In the genomic region with DNA sequence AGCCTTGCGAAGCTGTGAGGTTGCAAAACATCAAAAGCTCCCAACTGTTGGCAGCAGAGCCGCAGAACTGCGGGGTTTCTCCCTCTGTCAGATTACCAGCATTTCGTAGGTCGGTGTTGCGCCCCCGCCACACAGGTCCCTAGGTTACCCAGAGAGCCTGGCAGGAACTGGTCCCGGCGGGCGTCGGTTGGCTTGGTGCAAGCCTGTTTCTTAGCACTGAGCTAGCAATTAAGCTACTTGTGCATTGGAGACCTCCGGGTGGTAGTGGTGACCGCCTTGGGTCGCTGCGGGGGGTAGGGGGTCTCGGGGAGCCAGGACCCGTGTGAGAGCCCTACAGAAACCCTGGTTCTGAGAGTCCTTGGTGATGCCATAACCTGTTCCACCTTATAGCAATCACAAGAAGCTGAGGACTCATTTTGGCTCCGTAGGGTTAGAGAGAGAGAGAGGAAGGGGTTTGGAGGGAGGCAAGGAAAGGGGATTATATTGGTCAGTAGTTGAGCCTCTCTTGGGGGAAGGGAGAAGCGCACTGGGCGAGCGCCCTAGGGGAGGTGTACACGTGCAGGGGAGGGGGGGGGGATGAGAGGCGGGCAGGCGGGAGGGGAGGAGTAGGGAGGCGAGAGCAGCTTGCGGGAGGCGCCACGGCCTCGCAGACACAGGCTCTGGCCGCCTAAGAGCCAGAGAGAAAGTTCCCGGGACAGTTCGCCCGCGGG, we compare ENCODE assay signal across 10 mouse cellular contexts. TPM values are rescaled to one million over a fixed set of nuclear protein-coding genes. Genes with fewer than 3 reads are reported as not detected.
DNase-seq lines count a peak whose midpoint lies in the region; TF ChIP-seq lines count a peak whose summit lies in the region.
"Had no signal": no experiment of that assay in that cellular context is flagged by ENCODE, and none has a peak within 500 bp of the region (broad histone marks: within the 10 kb centered on the region; RNA-seq: fewer than 3 reads in every experiment).

A gene (plus strand): TSS at position 653 of the 710 bp plus-strand sequence.

- WGBS in heart, adult 2 months: 3% methylated on average over 32 of the region's 34 CpGs

- intact Hi-C loops in heart, adult 2 months (cut with DNase I): loop anchor here (5.0 kb wide), 3 partner anchors 126 to 259 kb away; no protein-coding TSS in a partner anchor

- H3K79me2 ChIP-seq in heart, adult 2 months (replicated peaks; ENCODE audit: control insufficient read depth, insufficient read depth, low read length): no peaks in the 10 kb centered on the region

- DNase-seq in heart, adult 2 months: peak in 1 of 2 experiments; percentile 8
- DNase-seq in heart, adult 9 months (ENCODE audit: low spot score in 2 of 2): no peak
- peak; percentile 58 for DNase-seq in ZHBTc4 (ENCODE audit: low read depth, low spot score)
- peak; percentile 13 for DNase-seq in forelimb bud, embryonic 11.5 days (ENCODE audit: low read depth, low spot score)
- DNase-seq in kidney, postnatal 4 days: peak; percentile 24 to 34
- DNase-seq in lung, adult 18-20 months: peak; percentile 32 to 50
- DNase-seq in retina, embryonic 14.5 days (ENCODE audit: low spot score): peak; percentile 35
- DNase-seq in spleen, adult 12 weeks (ENCODE audit: low spot score): no peak

- H3K36me3 ChIP-seq in heart, adult 2 months (ENCODE audit: control insufficient read depth, insufficient read depth, low read length): no peaks in the 10 kb centered on the region

- H3K4me3 ChIP-seq in heart, adult 2 months: peak within 1 kb of the TSS; percentile 42

- TF ChIP-seq EP300 in heart, adult 2 months (IDR thresholded peaks at IDR 0.05; ENCODE audit: insufficient read depth, low read depth, low read length): no peak

- H3K27ac ChIP-seq in heart, adult 2 months: no peak within 1 kb of the TSS
- H3K27ac ChIP-seq: macrophage had no signal

- peaks cover 7% of the 10 kb centered on the region for H3K27me3 ChIP-seq in heart, adult 2 months (ENCODE audit: control insufficient read depth, insufficient read depth, low read length)

- TF ChIP-seq CTCF in heart, adult 2 months (IDR thresholded peaks at IDR 0.05): no peak

- H3K9ac ChIP-seq in heart, adult 2 months (ENCODE audit: low read depth, low read length): peak within 1 kb of the TSS; percentile 29; the same call in 1 of the 2 replicates

- H3K4me1 ChIP-seq in heart, adult 2 months (ENCODE audit: control insufficient read depth, insufficient read depth, low read length): no peaks in the 10 kb centered on the region; the same call in 1 of the 2 replicates

- TF ChIP-seq POLR2A in heart, adult 2 months (IDR thresholded peaks at IDR 0.05; ENCODE audit: insufficient read depth, low read depth, low read length): no peak

RNA-seq across cellular contexts. Expression of the gene that starts here (rescaled TPM):
- total RNA-seq in heart, adult 2 months (2021): 1 to 10 TPM in 1 of 2 experiments, under 1 TPM in 1; 0.50 to 1.3 TPM
- polyA plus RNA-seq in heart, adult 2 months (2012; rRNA removed): 0.98 and 1.3 TPM in 2 replicates
- polyA plus RNA-seq: macrophage, Patski had no signal

Comparison
In these comparisons a context has a peak if more than half of its experiments do, and no peak if none do; other contexts are left out.
1. DNase-seq: peak in ZHBTc4 (single experiment), forelimb bud, embryonic 11.5 days (single experiment), kidney, postnatal 4 days (2 of 2), lung, adult 18-20 months (2 of 2) and retina, embryonic 14.5 days (single experiment); none in heart, adult 9 months (0 of 2) and spleen, adult 12 weeks (single experiment).